Comparison of ENCODE assay signal across 10 mouse cellular contexts in genomic region chr10:101117158-101117557, GRCm38 (mm10).
"Had no signal": no experiment of that assay in that cellular context is flagged by ENCODE, and none has a peak within 500 bp of the region (broad histone marks: within the 10 kb centered on the region; RNA-seq: fewer than 3 reads in every experiment).

No protein-coding gene starts in this region.

- H3K4me3 ChIP-seq: liver, embryonic 13.5 days; liver, embryonic 15.5 days; lung, embryonic 15.5 days; midbrain, embryonic 12.5 days; neural tube, embryonic 12.5 days; stomach, embryonic 15.5 days had no signal

- H3K27ac ChIP-seq: liver, embryonic 13.5 days; liver, embryonic 15.5 days; lung, embryonic 15.5 days; midbrain, embryonic 12.5 days; neural tube, embryonic 12.5 days; stomach, embryonic 15.5 days; stomach, postnatal 0 days had no signal

- H3K9me3 ChIP-seq: liver, embryonic 13.5 days; liver, embryonic 15.5 days; lung, embryonic 15.5 days; midbrain, embryonic 12.5 days; neural tube, embryonic 12.5 days; stomach, embryonic 15.5 days had no signal

- H3K9ac ChIP-seq: liver, embryonic 13.5 days; liver, embryonic 15.5 days; liver, postnatal 0 days; lung, embryonic 15.5 days; midbrain, embryonic 12.5 days; neural tube, embryonic 12.5 days; stomach, embryonic 15.5 days had no signal

- H3K27me3 ChIP-seq: liver, embryonic 13.5 days; liver, embryonic 15.5 days; lung, embryonic 15.5 days; midbrain, embryonic 12.5 days; neural tube, embryonic 12.5 days; stomach, embryonic 15.5 days had no signal

- H3K36me3 ChIP-seq: liver, embryonic 13.5 days; liver, embryonic 15.5 days; lung, embryonic 15.5 days; midbrain, embryonic 12.5 days; neural tube, embryonic 12.5 days; stomach, embryonic 15.5 days had no signal

- H3K4me2 ChIP-seq: liver, embryonic 13.5 days; liver, embryonic 15.5 days; lung, embryonic 15.5 days; midbrain, embryonic 12.5 days; neural tube, embryonic 12.5 days; stomach, embryonic 15.5 days had no signal

- ATAC-seq: liver, postnatal 0 days; lung, postnatal 0 days; midbrain, embryonic 16.5 days had no signal

- H3K4me1 ChIP-seq: liver, embryonic 13.5 days; liver, embryonic 15.5 days; lung, embryonic 15.5 days; midbrain, embryonic 12.5 days; neural tube, embryonic 12.5 days; stomach, embryonic 15.5 days had no signal
